Mouse (Mus musculus) C2C12 (cell line): ENCODE results near the gene Pou1f1.

Experiments used
- CEBPB ChIP-seq: IDR thresholded peaks from one replicate; pipeline ENCODE4 v1.6.1; 2011; ENCODE audit warnings: low read depth, mild to moderate bottlenecking, control low read depth, moderate library complexity
- CTCF ChIP-seq: IDR thresholded peaks from one replicate; pipeline ENCODE4 v1.5.1; 2011; ENCODE audit not compliant: control insufficient read depth, insufficient read depth, insufficient read length
- MAX ChIP-seq: IDR thresholded peaks from one replicate; pipeline ENCODE4 v1.6.1; 2011; ENCODE audit warnings: mild to moderate bottlenecking, control low read depth
- MYOD1 ChIP-seq: IDR thresholded peaks from one replicate; pipeline ENCODE4 v1.6.1; 2011; ENCODE audit warnings: low read depth; ENCODE audit not compliant: control insufficient read depth, insufficient read length
- USF1 ChIP-seq: IDR thresholded peaks from one replicate; pipeline ENCODE4 v1.6.1; 2011; ENCODE audit warnings: low read depth, mild to moderate bottlenecking, control low read depth, moderate library complexity

GRCm38 (mm10) chr16:65472472-65473001, 47.8 kb upstream of the Pou1f1 start:
- TF ChIP-seq CTCF (no peak), CEBPB (no peak), MAX (no peak), MYOD1 (no peak), USF1 (no peak)
